Mouse (Mus musculus) CH12.LX (cell line): ENCODE results near the gene Ensa. TPM values are rescaled to one million over a fixed set of nuclear protein-coding genes. Genes with fewer than 3 reads are reported as not detected.

ENCODE experiments used
- DNase-seq: peaks from one replicate; pipeline ENCODE4 v3.0.0-alpha.2; 2013; ENCODE audit errors: extremely low read depth
- H3K27ac ChIP-seq: 2 replicates; pipeline ENCODE4 v1.5.1; 2012; ENCODE audit warnings: low read depth, mild to moderate bottlenecking, control low read depth, moderate library complexity; ENCODE audit not compliant: insufficient read depth
- H3K27me3 ChIP-seq: replicated peaks from 2 replicates; pipeline ENCODE3; 2012; ENCODE audit warnings: inconsistent platforms
- H3K36me3 ChIP-seq, 2 experiments: replicated peaks in 1 of 2; 2 replicates each; pipeline versions ENCODE3 to v1.6.1; 2012; ENCODE audit warnings: inconsistent platforms in 1 of 2, low read length in 1 of 2, mild to moderate bottlenecking in 1 of 2, mixed read lengths in 1 of 2, moderate library complexity in 1 of 2; ENCODE audit not compliant: control insufficient read depth in 1 of 2, insufficient read depth in 1 of 2
- H3K4me1 ChIP-seq, 2 experiments: 2 replicates each; pipeline ENCODE4 v1.6.1; 2012; ENCODE audit warnings: inconsistent platforms in 1 of 2, moderate library complexity in 1 of 2; ENCODE audit not compliant: insufficient read depth in 2 of 2, control insufficient read depth in 1 of 2
- H3K4me2 ChIP-seq: 2 replicates; pipeline ENCODE4 v1.6.1; 2012; ENCODE audit warnings: low read depth, mild to moderate bottlenecking, control low read depth; ENCODE audit not compliant: poor library complexity, insufficient read depth, severe bottlenecking
- H3K4me3 ChIP-seq, 3 experiments: fragments of 150-350 bp in 1 of 3; sonication (generic) in 1 of 3; replicated peaks in 1 of 3; 2 replicates each; pipeline versions ENCODE3 to v1.5.1; 2011 to 2012; ENCODE audit warnings: low read depth in 2 of 3, low read length in 2 of 3, mild to moderate bottlenecking in 2 of 3, moderate library complexity in 2 of 3, control low read depth in 1 of 3, improper control_type of control experiment in 1 of 3, inconsistent platforms in 1 of 3, mixed read lengths in 1 of 3; ENCODE audit not compliant: poor library complexity in 1 of 3
- H3K79me2 ChIP-seq: replicated peaks from 2 replicates; pipeline ENCODE4 v1.6.1; 2012; ENCODE audit warnings: mild to moderate bottlenecking, moderate library complexity; ENCODE audit not compliant: control insufficient read depth, poor library complexity, insufficient read depth, severe bottlenecking; ENCODE audit errors: extremely low read depth
- H3K9ac ChIP-seq: 2 replicates; pipeline ENCODE4 v1.6.1; 2012; ENCODE audit warnings: low read depth, mild to moderate bottlenecking, control low read depth, moderate library complexity; ENCODE audit not compliant: insufficient read depth
- H3K9me3 ChIP-seq: replicated peaks from 2 replicates; pipeline ENCODE3; 2012; ENCODE audit warnings: low read length, inconsistent platforms, mixed read lengths
- BHLHE40 ChIP-seq: IDR thresholded peaks from 2 replicates; pipeline ENCODE4 v1.6.1; 2011; ENCODE audit warnings: mild to moderate bottlenecking, low read depth, low read length, improper control_type of control experiment
- CHD1 ChIP-seq: IDR thresholded peaks from 2 replicates; pipeline ENCODE4 v1.6.1; 2012; ENCODE audit warnings: low read depth, low read length, improper control_type of control experiment, inconsistent platforms
- CHD2 ChIP-seq: IDR thresholded peaks from 2 replicates; pipeline ENCODE4 v1.6.1; 2011; ENCODE audit warnings: low read length, improper control_type of control experiment
- CTCF ChIP-seq, 2 experiments: IDR thresholded peaks in 1 of 2; conservative IDR thresholded peaks in 1 of 2; 2 replicates each; pipeline ENCODE4 v1.5.1; 2011 to 2012; ENCODE audit warnings: low read depth in 2 of 2, low read length in 2 of 2, improper control_type of control experiment in 1 of 2, inconsistent platforms in 1 of 2, mild to moderate bottlenecking in 1 of 2, moderate library complexity in 1 of 2
- E2F4 ChIP-seq: IDR thresholded peaks from 2 replicates; pipeline ENCODE4 v1.6.1; 2011; ENCODE audit warnings: low read depth, low read length, improper control_type of control experiment; ENCODE audit not compliant: insufficient replicate concordance
- ELF1 ChIP-seq: IDR thresholded peaks from 2 replicates; pipeline ENCODE4 v1.6.1; 2014; ENCODE audit warnings: low read depth, mild to moderate bottlenecking, inconsistent platforms, low read length, improper control_type of control experiment
- EP300 ChIP-seq: IDR thresholded peaks from 2 replicates; pipeline ENCODE4 v1.6.1; 2011; ENCODE audit warnings: low read length, improper control_type of control experiment
- ETS1 ChIP-seq: conservative IDR thresholded peaks from 2 replicates; pipeline ENCODE4 v1.6.1; 2012; ENCODE audit warnings: low read depth, mild to moderate bottlenecking, inconsistent platforms, low read length, improper control_type of control experiment, moderate library complexity
- GABPA ChIP-seq: IDR thresholded peaks from 2 replicates; pipeline ENCODE4 v1.6.1; 2012; ENCODE audit warnings: low read depth, low read length, improper control_type of control experiment, inconsistent platforms; ENCODE audit not compliant: insufficient replicate concordance
- HCFC1 ChIP-seq: IDR thresholded peaks from 2 replicates; pipeline ENCODE4 v1.6.1; 2012; ENCODE audit warnings: low read depth, mild to moderate bottlenecking, inconsistent platforms, low read length, improper control_type of control experiment
- IRF4 ChIP-seq: IDR thresholded peaks from 2 replicates; pipeline ENCODE4 v1.6.1; 2014; ENCODE audit warnings: low read depth, mild to moderate bottlenecking, inconsistent platforms, low read length, improper control_type of control experiment
- JUN ChIP-seq: IDR thresholded peaks from 2 replicates; pipeline ENCODE4 v1.6.1; 2011; ENCODE audit warnings: low read depth, mild to moderate bottlenecking, low read length, improper control_type of control experiment, moderate library complexity; ENCODE audit not compliant: insufficient read depth
- JUND ChIP-seq: conservative IDR thresholded peaks from 2 replicates; pipeline ENCODE4 v1.6.1; 2011; ENCODE audit warnings: low read depth, low read length, improper control_type of control experiment
- KAT2A ChIP-seq: IDR thresholded peaks from 2 replicates; pipeline ENCODE4 v1.6.1; 2012; ENCODE audit warnings: low read length, improper control_type of control experiment, inconsistent platforms; ENCODE audit not compliant: insufficient replicate concordance
- MAFK ChIP-seq: IDR thresholded peaks from 2 replicates; pipeline ENCODE4 v1.6.1; 2011; ENCODE audit warnings: low read length, improper control_type of control experiment; ENCODE audit not compliant: insufficient replicate concordance
- MAX ChIP-seq: IDR thresholded peaks from 2 replicates; pipeline ENCODE4 v1.6.1; 2011; ENCODE audit warnings: low read length, improper control_type of control experiment
- MAZ ChIP-seq: IDR thresholded peaks from 2 replicates; pipeline ENCODE4 v1.6.1; 2012; ENCODE audit warnings: low read depth, mild to moderate bottlenecking, inconsistent platforms, low read length, improper control_type of control experiment, moderate library complexity
- MEF2A ChIP-seq: IDR thresholded peaks from 2 replicates; pipeline ENCODE4 v1.6.1; 2014; ENCODE audit warnings: low read depth, mild to moderate bottlenecking, inconsistent platforms, low read length, improper control_type of control experiment, borderline replicate concordance
- MXI1 ChIP-seq: IDR thresholded peaks from 2 replicates; pipeline ENCODE4 v1.6.1; 2011; ENCODE audit warnings: mild to moderate bottlenecking, low read depth, low read length, improper control_type of control experiment
- MYC ChIP-seq: IDR thresholded peaks from 2 replicates; pipeline ENCODE4 v1.6.1; 2011; ENCODE audit warnings: low read depth, mild to moderate bottlenecking, improper control_type of control experiment, low read length
- NELFE ChIP-seq: IDR thresholded peaks from 2 replicates; pipeline ENCODE4 v1.6.1; 2011; ENCODE audit warnings: low read depth, low read length, improper control_type of control experiment
- NRF1 ChIP-seq: IDR thresholded peaks from 2 replicates; pipeline ENCODE4 v1.6.1; 2014; ENCODE audit warnings: low read depth, mild to moderate bottlenecking, inconsistent platforms, low read length, improper control_type of control experiment, moderate library complexity
- PAX5 ChIP-seq: IDR thresholded peaks from 2 replicates; pipeline ENCODE4 v1.6.1; 2012; ENCODE audit warnings: low read length, inconsistent platforms, mixed read lengths
- POLR2A ChIP-seq: IDR thresholded peaks from 2 replicates; pipeline ENCODE4 v1.6.1; 2011; ENCODE audit warnings: low read depth, mild to moderate bottlenecking, improper control_type of control experiment, low read length
- POLR2AphosphoS2 ChIP-seq: IDR thresholded peaks from 2 replicates; pipeline ENCODE4 v1.6.1; 2011; ENCODE audit warnings: low read depth, low read length, improper control_type of control experiment
- RAD21 ChIP-seq: IDR thresholded peaks from 2 replicates; pipeline ENCODE4 v1.6.1; 2011; ENCODE audit warnings: low read depth, mild to moderate bottlenecking, low read length, improper control_type of control experiment, moderate library complexity
- RCOR1 ChIP-seq: conservative IDR thresholded peaks from 2 replicates; pipeline ENCODE4 v1.6.1; 2012; ENCODE audit warnings: low read depth, mild to moderate bottlenecking, inconsistent platforms, low read length, improper control_type of control experiment
- SIN3A ChIP-seq: IDR thresholded peaks from 2 replicates; pipeline ENCODE4 v1.6.1; 2012; ENCODE audit warnings: low read length, improper control_type of control experiment, inconsistent platforms
- SMC3 ChIP-seq: IDR thresholded peaks from 2 replicates; pipeline ENCODE4 v1.6.1; 2011; ENCODE audit warnings: low read depth, low read length, improper control_type of control experiment
- TBP ChIP-seq: conservative IDR thresholded peaks from 2 replicates; pipeline ENCODE4 v1.6.1; 2011; ENCODE audit warnings: low read depth, low read length, improper control_type of control experiment
- TCF12 ChIP-seq: IDR thresholded peaks from 2 replicates; pipeline ENCODE4 v1.6.1; 2014; ENCODE audit warnings: low read depth, mild to moderate bottlenecking, inconsistent platforms, low read length, improper control_type of control experiment
- UBTF ChIP-seq: IDR thresholded peaks from 2 replicates; pipeline ENCODE4 v1.6.1; 2012; ENCODE audit warnings: low read depth, mild to moderate bottlenecking, inconsistent platforms, low read length, improper control_type of control experiment, moderate library complexity
- USF1 ChIP-seq: IDR thresholded peaks from 2 replicates; pipeline ENCODE4 v1.6.1; 2014; ENCODE audit warnings: low read depth, mild to moderate bottlenecking, inconsistent platforms, low read length, improper control_type of control experiment
- USF2 ChIP-seq: conservative IDR thresholded peaks from 2 replicates; pipeline ENCODE4 v1.6.1; 2011; ENCODE audit warnings: low read depth, low read length, improper control_type of control experiment
- ZC3H11A ChIP-seq: IDR thresholded peaks from 2 replicates; pipeline ENCODE4 v1.6.1; 2012; ENCODE audit warnings: low read depth, mild to moderate bottlenecking, inconsistent platforms, low read length, improper control_type of control experiment
- ZKSCAN1 ChIP-seq: IDR thresholded peaks from 2 replicates; pipeline ENCODE4 v1.6.1; 2012; ENCODE audit warnings: low read depth, inconsistent platforms, low read length, improper control_type of control experiment, borderline replicate concordance
- ZMIZ1 ChIP-seq: IDR thresholded peaks from 2 replicates; pipeline ENCODE4 v1.6.1; 2012; ENCODE audit warnings: low read depth, mild to moderate bottlenecking, inconsistent platforms, low read length, improper control_type of control experiment
- ZNF384 ChIP-seq: IDR thresholded peaks from 2 replicates; pipeline ENCODE4 v1.6.1; 2012; ENCODE audit warnings: low read depth, low read length, improper control_type of control experiment, inconsistent platforms
- dilution Hi-C: fragments of 300-500 bp; cut with MboI; formaldehyde crosslinking; loops from 2 replicates; pipeline ENCODE4 v1.14.3; 2020; ENCODE audit warnings: low sequenced_read_pairs; ENCODE audit not compliant: extremely low pct_unique_long_range_greater_than_20kb, extremely low pct_ligation_motif_present
- in situ Hi-C: fragments of 300-500 bp; cut with MboI; formaldehyde crosslinking; loops from 3 replicates; pipeline ENCODE4 v1.14.3; 2019; ENCODE audit warnings: low sequenced_read_pairs, low pct_ligation_motif_present, low pct_unique_long_range_greater_than_20kb, mixed read lengths
- polyA plus RNA-seq: library from polyadenylated mRNA; unstranded; fragments of >175 nt; gene quantifications from 2 replicates; pipeline ENCODE4 v1.2.1, GENCODE M21; 2012; ENCODE audit warnings: low read depth; ENCODE audit not compliant: insufficient read length
- total RNA-seq, 2 experiments: library from RNA; depleted of rRNA; stranded (reverse); fragments of 300-350 nt in 1 of 2; fragments of >200 nt in 1 of 2; gene quantifications; 2 replicates each; pipeline ENCODE4 v1.2.3; 2012 to 2014

The Ensa gene
- total and polyA plus RNA-seq, 3 experiments: 51.5 to 58.4 (median 57.8) TPM

GRCm38 (mm10) chr3:95651391-95652203, 26.8 kb downstream of the Ensa start:
- DNase-seq: peak; percentile 89
- dilution Hi-C loops: no loop called here
- no peaks in the 10 kb centered on the region for H3K9me3 ChIP-seq
- peak overlapping the region; percentile 96 for H3K27ac ChIP-seq
- peak overlapping the region in 1 of 3 experiments; percentile 14 for H3K4me3 ChIP-seq
- TF ChIP-seq IRF4 (peak; percentile 95), ZKSCAN1 (no peak), MAX (peak; percentile 69), E2F4 (0 out of 2 replicates have a peak, but pooled peaks have one; percentile 51), RAD21 (no peak; the same call in none of the 2 replicates), TCF12 (peak; percentile 97), CHD2 (peak; percentile 84), SIN3A (peak; percentile 69; the same call in 1 of the 2 replicates), MEF2A (peak; percentile 94), ELF1 (peak; percentile 39), SMC3 (no peak; the same call in 1 of the 2 replicates), UBTF (no peak), NRF1 (peak; percentile 33; the same call in 1 of the 2 replicates), NELFE (peak; percentile 37; the same call in 1 of the 2 replicates), USF1 (no peak), MAZ (peak; percentile 87), POLR2A (no peak), MXI1 (peak; percentile 54; the same call in 1 of the 2 replicates), TBP (no peak), JUN (peak; percentile 72), CHD1 (peak; percentile 60), KAT2A (0 out of 2 replicates have a peak, but pooled peaks have one; percentile 39), GABPA (no peak), RCOR1 (peak; percentile 78), ZNF384 (peak; percentile 75), PAX5 (no peak), BHLHE40 (peak; percentile 87), USF2 (no peak), JUND (peak; percentile 77), MAFK (0 out of 2 replicates have a peak, but pooled peaks have one; percentile 56), POLR2AphosphoS2 (no peak), CTCF (conservative IDR thresholded peaks at IDR 0.05 in 1 of 2, IDR thresholded peaks at IDR 0.05 in 1 of 2; ENCODE audit: low read depth in 2 of 2, low read length in 2 of 2) (no peak), EP300 (peak; percentile 95), HCFC1 (peak; percentile 37), MYC (no peak), ZMIZ1 (peak; percentile 59), ZC3H11A (no peak), ETS1 (peak; percentile 96)
- H3K4me1 ChIP-seq: peaks cover 29 to 80% of the 10 kb centered on the region in 2 experiments
- no peaks in the 10 kb centered on the region for H3K79me2 ChIP-seq
- H3K36me3 ChIP-seq: no peaks in the 10 kb centered on the region
- in situ Hi-C loops: loop anchor here (10.0 kb wide), 1 partner anchor 573 kb away; the partner anchor contains the start of genes Hist2h2ac and Hist2h2be
- H3K27me3 ChIP-seq: no peaks in the 10 kb centered on the region
- peak overlapping the region; percentile 8 for H3K4me2 ChIP-seq
- H3K9ac ChIP-seq: peak overlapping the region; percentile 50
